Mouse (Mus musculus) cortical plate, adult 2 months (tissue): ENCODE measurements around the gene Adam15. TPM values are rescaled to one million over a fixed set of nuclear protein-coding genes. Genes with fewer than 3 reads are reported as not detected.

ENCODE experiments used
- H3K27ac ChIP-seq: fragments of 200-500 bp; 2 replicates; pipeline ENCODE4 v1.5.1; 2012; ENCODE audit warnings: low read length, control low read depth, inconsistent platforms; ENCODE audit not compliant: insufficient read depth
- H3K4me1 ChIP-seq: fragments of 200-500 bp; 2 replicates; pipeline ENCODE4 v1.6.1; 2011; ENCODE audit warnings: low read length; ENCODE audit not compliant: control insufficient read depth, insufficient read depth
- H3K4me3 ChIP-seq: fragments of 200-500 bp; 2 replicates; pipeline ENCODE4 v1.5.1; 2011; ENCODE audit warnings: mild to moderate bottlenecking, low read length, control low read depth; ENCODE audit not compliant: insufficient read depth
- CTCF ChIP-seq: fragments of 200-500 bp; IDR thresholded peaks from 2 replicates; pipeline ENCODE4 v1.5.1; 2011; ENCODE audit warnings: mild to moderate bottlenecking, control low read depth, low read length; ENCODE audit not compliant: insufficient read depth; ENCODE audit errors: extremely low read depth
- POLR2A ChIP-seq: fragments of 200-500 bp; IDR thresholded peaks from 2 replicates; pipeline ENCODE4 v1.6.1; 2011; ENCODE audit warnings: mild to moderate bottlenecking, low read length, control low read depth; ENCODE audit not compliant: insufficient read depth; ENCODE audit errors: extremely low read depth
- polyA plus RNA-seq: library from polyadenylated mRNA; depleted of rRNA; stranded (reverse); fragments of >200 nt; gene quantifications from 2 replicates; pipeline ENCODE4 v1.2.3, GENCODE M21; 2012

Adam15 gene
- polyA plus RNA-seq, 1 experiment, result 170 TPM

DNA sequence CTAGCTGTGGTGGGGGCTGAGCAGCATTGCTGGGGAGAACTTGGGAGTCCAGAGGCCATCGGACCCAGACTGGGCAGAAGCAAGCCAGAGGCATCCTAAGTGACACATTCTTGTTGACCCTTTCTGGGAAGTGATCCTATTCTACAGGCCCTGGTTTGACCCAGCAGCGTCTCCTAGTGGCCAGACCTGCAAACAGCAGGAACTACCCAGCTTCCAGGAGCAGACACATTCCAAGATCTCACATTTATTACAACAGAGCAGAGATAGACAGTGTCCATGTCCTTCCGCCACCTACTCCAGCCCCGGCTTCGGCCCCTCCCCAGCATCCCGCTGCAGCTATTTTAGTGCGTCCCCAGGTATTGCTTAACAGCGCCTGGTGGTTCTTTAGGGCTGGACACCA is 10.4 kb downstream of the Adam15 start:
- Histone ChIP-seq H3K4me1 (no peaks in the 10 kb centered on the region), H3K4me3 (no peak overlapping the region), H3K27ac (no peak overlapping the region)
- TF ChIP-seq CTCF, result peak; percentile 82
- no peak for TF ChIP-seq POLR2A

DNA sequence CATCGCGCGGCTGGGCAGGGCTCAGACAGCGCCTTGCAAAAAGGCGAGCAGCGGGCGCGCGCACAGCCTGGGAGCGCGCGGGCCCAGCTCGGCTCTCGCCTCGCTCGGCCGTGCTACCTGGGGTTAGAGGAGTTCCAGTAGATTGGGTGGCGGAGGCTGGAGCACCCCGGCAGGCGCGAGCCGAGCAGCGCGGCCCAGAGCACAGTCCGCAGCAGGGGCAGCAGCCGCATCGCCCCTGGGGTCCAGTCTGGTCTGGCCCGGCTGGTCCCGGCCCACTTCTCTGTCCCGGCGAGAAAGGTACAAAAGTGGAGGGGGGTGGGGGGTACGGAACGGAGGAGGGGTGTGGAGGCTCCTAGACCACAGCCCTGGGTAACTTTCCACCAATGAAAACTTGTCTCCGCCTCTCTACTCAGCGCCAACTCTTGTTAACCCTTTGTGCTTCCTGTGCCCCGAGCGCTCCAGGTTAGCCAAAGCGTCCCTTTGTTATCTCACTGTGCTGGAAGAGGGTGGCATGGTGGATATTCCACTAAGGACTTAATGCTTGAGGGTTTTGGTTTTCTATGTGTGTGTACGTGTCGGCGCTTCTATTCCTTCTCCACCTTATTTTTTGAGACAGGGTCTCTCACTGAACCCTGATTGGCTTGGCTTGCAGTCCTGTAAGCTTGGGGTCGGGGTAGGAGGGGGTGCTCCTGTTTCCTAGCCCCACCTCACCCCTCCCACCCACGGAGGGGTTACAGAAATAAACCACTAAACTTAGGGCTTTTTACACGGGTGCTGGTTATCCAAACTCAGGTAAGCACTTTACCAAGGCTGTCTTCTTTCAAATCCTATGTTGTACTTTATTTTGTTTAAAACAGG is 11.8 kb downstream of the Adam15 start, which contains the start of gene Efna4:
TSS of gene Efna4 (minus strand) at position 308 of the 858 bp plus-strand sequence.
- Histone ChIP-seq H3K4me1 (no peaks in the 10 kb centered on the region), H3K4me3 (peak within 1 kb of the TSS; percentile 34), H3K27ac (no peak within 1 kb of the TSS)
- TF ChIP-seq CTCF, result no peak
- no peak for TF ChIP-seq POLR2A

DNA sequence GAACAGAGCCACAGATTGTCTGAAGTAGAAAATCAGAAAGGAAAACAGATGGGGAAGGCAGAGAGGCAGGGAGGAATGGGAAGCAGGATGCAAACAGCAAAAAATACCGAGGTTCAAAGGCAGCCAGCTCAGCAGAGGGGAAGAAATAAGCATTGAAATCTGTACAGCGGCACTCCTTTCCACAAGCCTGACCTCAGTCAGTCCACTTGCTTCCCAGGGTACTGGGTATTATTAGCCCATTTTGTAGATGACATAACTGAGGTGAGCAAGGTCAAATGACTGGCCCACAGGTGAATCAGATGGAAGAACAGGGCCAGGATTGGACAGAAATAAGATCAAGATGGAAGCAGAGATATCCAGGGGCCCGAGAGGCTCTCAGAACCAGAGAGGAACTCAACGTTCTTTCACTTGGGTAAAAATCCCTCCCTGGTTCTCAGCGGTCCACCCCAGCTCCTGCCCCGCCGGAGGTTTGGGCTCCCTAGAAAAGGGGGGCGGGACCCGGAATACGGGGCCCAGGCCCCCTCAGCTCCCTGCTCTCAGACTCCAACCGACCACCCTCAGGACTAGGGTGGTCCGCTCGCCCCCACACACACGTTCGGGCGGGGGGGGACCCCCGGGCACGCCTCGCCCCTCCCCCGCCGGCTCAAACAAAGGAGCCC is 12.6 kb downstream of the Adam15 start:
- H3K4me1 ChIP-seq, result no peaks in the 10 kb centered on the region

DNA sequence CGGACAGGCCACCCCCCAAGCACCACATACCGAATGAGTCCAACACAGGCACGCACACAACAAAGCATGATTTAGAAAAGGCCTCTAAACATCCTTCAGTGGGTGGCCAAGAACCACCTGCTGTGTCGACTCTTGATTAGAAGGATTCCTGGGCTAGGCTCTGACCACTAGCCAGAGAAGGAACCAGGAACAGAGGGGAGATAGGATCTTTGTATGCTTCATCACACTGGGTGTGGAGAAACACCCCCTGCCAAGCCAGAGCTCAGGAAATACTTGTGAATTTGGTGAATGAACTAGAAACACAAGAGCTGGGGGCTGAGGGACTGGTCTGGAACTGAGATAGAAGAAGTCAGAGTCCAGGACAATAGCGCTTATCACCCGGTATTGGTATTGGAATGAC is 13.3 kb downstream of the Adam15 start:
- Histone ChIP-seq H3K4me1 (no peaks in the 10 kb centered on the region), H3K4me3 (no peak overlapping the region), H3K27ac (no peak overlapping the region)
- TF ChIP-seq CTCF (no peak), POLR2A (no peak)

More for the DNA sequence above, 12.6 kb downstream of the Adam15 start:
- no peak for TF ChIP-seq POLR2A
- TF ChIP-seq CTCF, result no peak
- peak overlapping the region; percentile 34 for H3K4me3 ChIP-seq
- no peak overlapping the region for H3K27ac ChIP-seq

DNA sequence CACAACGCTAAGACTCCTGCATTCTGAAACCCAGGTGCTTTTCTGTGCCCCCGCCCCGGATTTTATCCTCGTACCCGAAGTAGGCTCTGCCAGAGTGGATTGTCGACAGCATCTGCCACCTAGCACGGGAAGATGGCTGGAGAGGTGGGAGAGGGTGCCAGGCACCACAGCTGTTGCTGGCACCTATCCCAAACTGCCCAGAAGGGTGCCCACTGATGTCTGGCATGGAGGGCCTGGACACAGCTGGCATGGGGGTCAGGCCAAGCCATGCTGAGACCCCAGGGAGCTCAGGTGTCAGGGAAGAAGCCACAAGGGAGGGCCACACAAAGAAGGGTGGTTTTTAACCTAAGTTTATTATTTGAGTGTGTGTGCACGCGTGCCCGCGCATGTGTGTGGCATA is 16.7 kb downstream of the Adam15 start:
- no peak overlapping the region for H3K27ac ChIP-seq
- TF ChIP-seq POLR2A, result no peak
- no peak for TF ChIP-seq CTCF
- H3K4me1 ChIP-seq, result no peaks in the 10 kb centered on the region
- H3K4me3 ChIP-seq, result no peak overlapping the region

DNA sequence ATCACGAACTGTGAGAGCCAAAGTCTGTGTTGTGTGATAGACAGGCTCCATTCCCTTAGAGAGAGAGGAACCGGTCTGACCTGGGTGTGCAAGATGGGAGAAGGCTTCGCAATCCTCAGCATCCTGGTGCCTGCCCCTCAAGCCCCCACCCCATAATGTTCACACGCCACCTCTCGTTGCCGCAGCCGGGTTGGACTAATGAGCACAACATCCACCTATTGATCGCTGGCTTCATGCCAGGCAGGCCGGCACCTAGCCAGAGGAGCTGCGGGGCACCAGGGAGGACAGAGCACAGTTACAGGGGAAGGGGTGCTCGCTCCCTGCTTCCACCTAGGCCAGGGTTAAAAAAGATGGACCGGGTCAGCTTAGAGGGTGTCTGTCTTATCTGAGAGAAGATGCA is 17.3 kb downstream of the Adam15 start:
- TF ChIP-seq CTCF (no peak), POLR2A (no peak)
- Histone ChIP-seq H3K27ac (no peak overlapping the region), H3K4me1 (no peaks in the 10 kb centered on the region), H3K4me3 (no peak overlapping the region)

DNA sequence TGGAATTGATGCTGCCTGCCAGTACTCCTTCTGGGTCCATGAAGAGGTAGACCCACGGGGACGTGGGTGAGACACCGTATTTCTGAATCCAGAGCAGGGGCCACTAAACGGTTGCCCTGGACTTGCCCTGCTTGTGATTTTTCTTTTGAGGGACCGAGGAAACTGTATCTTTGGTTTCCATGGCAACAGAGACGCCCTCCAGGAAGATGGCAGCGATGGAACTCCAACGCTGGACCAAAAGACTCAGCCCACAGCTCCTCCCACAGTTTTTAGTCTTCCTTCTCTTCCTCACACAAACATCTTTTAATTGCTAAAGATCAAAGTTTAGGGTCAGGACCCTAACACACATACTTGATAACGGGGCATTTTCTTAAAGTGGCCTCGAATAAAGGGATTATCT is 17.8 kb downstream of the Adam15 start:
- Histone ChIP-seq H3K4me1 (no peaks in the 10 kb centered on the region), H3K27ac (no peak overlapping the region), H3K4me3 (no peak overlapping the region)
- no peak for TF ChIP-seq POLR2A
- TF ChIP-seq CTCF, result no peak

DNA sequence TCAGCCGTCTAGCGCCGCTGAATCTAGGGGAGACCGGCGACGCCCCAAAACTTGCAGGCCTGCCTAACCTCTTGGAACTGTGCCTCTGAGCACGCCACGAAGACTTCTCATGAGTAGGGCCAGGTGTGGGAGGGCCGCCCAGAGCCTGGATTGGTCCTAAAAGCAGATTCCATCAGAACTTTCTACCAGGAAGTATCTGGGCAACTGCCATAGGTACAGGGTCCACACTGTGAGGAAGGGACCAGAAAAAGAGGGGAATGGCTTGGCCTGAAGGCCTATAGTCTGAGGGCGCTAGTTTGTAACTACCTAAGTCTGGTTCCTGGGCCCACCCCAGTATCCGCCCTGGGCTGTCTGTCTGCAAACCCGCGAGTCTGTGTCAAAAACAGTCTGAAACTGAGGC is 18.2 kb downstream of the Adam15 start:
- TF ChIP-seq CTCF, result no peak
- TF ChIP-seq POLR2A, result no peak
- Histone ChIP-seq H3K27ac (no peak overlapping the region), H3K4me1 (no peaks in the 10 kb centered on the region), H3K4me3 (no peak overlapping the region)

DNA sequence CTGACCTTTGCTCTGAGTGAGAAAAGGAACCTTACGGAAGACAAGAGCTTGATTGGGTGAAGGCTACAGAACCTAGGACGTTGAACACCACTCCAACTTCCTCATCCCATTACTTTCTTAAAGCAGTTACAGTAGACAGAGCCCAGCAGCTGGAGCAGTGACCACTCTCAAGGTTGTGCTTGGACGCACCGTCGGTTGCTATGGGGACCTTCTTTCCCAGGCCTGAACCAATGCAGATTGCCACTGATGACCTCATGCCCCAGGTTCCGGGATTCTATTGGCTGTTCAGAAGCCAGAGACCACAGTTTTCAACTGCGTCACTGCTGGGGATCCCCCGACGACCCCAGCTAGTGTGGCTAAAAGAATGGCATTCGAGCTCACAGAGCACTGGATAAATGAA is 18.8 kb downstream of the Adam15 start:
- TF ChIP-seq POLR2A, result no peak
- no peak for TF ChIP-seq CTCF
- H3K4me3 ChIP-seq, result no peak overlapping the region
- H3K27ac ChIP-seq, result no peak overlapping the region
- H3K4me1 ChIP-seq, result no peaks in the 10 kb centered on the region

DNA sequence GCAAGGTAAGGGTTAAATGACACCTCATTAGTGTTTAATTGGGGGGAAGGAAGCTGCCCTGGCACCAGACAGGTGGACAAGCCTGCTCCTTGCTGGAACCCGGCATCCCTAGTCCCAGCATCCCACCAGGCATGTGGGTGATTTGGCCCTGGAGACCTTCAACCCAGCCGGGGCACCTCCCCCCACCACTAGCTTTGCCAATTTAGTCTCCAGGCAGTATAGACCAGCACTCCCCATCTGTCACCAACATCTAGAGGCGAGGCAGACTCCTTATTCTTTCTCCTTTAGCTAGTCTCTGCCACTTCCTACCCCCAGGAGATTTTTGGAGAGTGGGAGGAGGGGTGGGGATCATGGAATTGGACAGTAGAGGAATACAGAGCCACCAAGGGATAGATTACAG is 19.4 kb downstream of the Adam15 start:
- TF ChIP-seq CTCF (no peak), POLR2A (no peak)
- Histone ChIP-seq H3K4me3 (no peak overlapping the region), H3K4me1 (no peaks in the 10 kb centered on the region), H3K27ac (no peak overlapping the region)
